Mouse (Mus musculus) CH12.LX (cell line): ENCODE data around the gene A230050P20Rik. TPM values are rescaled to one million over a fixed set of nuclear protein-coding genes. Genes with fewer than 3 reads are reported as not detected.

ENCODE experiments used
- DNase-seq: peaks from one replicate; pipeline ENCODE4 v3.0.0-alpha.2; 2013; ENCODE audit errors: extremely low read depth
- H3K27ac ChIP-seq: 2 replicates; pipeline ENCODE4 v1.5.1; 2012; ENCODE audit warnings: low read depth, mild to moderate bottlenecking, control low read depth, moderate library complexity; ENCODE audit not compliant: insufficient read depth
- H3K27me3 ChIP-seq: replicated peaks from 2 replicates; pipeline ENCODE3; 2012; ENCODE audit warnings: inconsistent platforms
- H3K36me3 ChIP-seq, 2 experiments: replicated peaks in 1 of 2; 2 replicates each; pipeline versions ENCODE3 to v1.6.1; 2012; ENCODE audit warnings: inconsistent platforms in 1 of 2, low read length in 1 of 2, mild to moderate bottlenecking in 1 of 2, mixed read lengths in 1 of 2, moderate library complexity in 1 of 2; ENCODE audit not compliant: control insufficient read depth in 1 of 2, insufficient read depth in 1 of 2
- H3K4me1 ChIP-seq, 2 experiments: 2 replicates each; pipeline ENCODE4 v1.6.1; 2012; ENCODE audit warnings: inconsistent platforms in 1 of 2, moderate library complexity in 1 of 2; ENCODE audit not compliant: insufficient read depth in 2 of 2, control insufficient read depth in 1 of 2
- H3K4me2 ChIP-seq: 2 replicates; pipeline ENCODE4 v1.6.1; 2012; ENCODE audit warnings: low read depth, mild to moderate bottlenecking, control low read depth; ENCODE audit not compliant: poor library complexity, insufficient read depth, severe bottlenecking
- H3K4me3 ChIP-seq, 3 experiments: fragments of 150-350 bp in 1 of 3; sonication (generic) in 1 of 3; replicated peaks in 1 of 3; 2 replicates each; pipeline versions ENCODE3 to v1.5.1; 2011 to 2012; ENCODE audit warnings: low read depth in 2 of 3, low read length in 2 of 3, mild to moderate bottlenecking in 2 of 3, moderate library complexity in 2 of 3, control low read depth in 1 of 3, improper control_type of control experiment in 1 of 3, inconsistent platforms in 1 of 3, mixed read lengths in 1 of 3; ENCODE audit not compliant: poor library complexity in 1 of 3
- H3K79me2 ChIP-seq: replicated peaks from 2 replicates; pipeline ENCODE4 v1.6.1; 2012; ENCODE audit warnings: mild to moderate bottlenecking, moderate library complexity; ENCODE audit not compliant: control insufficient read depth, poor library complexity, insufficient read depth, severe bottlenecking; ENCODE audit errors: extremely low read depth
- H3K9ac ChIP-seq: 2 replicates; pipeline ENCODE4 v1.6.1; 2012; ENCODE audit warnings: low read depth, mild to moderate bottlenecking, control low read depth, moderate library complexity; ENCODE audit not compliant: insufficient read depth
- H3K9me3 ChIP-seq: replicated peaks from 2 replicates; pipeline ENCODE3; 2012; ENCODE audit warnings: low read length, inconsistent platforms, mixed read lengths
- CHD2 ChIP-seq: IDR thresholded peaks from 2 replicates; pipeline ENCODE4 v1.6.1; 2011; ENCODE audit warnings: low read length, improper control_type of control experiment
- ETS1 ChIP-seq: conservative IDR thresholded peaks from 2 replicates; pipeline ENCODE4 v1.6.1; 2012; ENCODE audit warnings: low read depth, mild to moderate bottlenecking, inconsistent platforms, low read length, improper control_type of control experiment, moderate library complexity
- HCFC1 ChIP-seq: IDR thresholded peaks from 2 replicates; pipeline ENCODE4 v1.6.1; 2012; ENCODE audit warnings: low read depth, mild to moderate bottlenecking, inconsistent platforms, low read length, improper control_type of control experiment
- JUND ChIP-seq: conservative IDR thresholded peaks from 2 replicates; pipeline ENCODE4 v1.6.1; 2011; ENCODE audit warnings: low read depth, low read length, improper control_type of control experiment
- MAX ChIP-seq: IDR thresholded peaks from 2 replicates; pipeline ENCODE4 v1.6.1; 2011; ENCODE audit warnings: low read length, improper control_type of control experiment
- MEF2A ChIP-seq: IDR thresholded peaks from 2 replicates; pipeline ENCODE4 v1.6.1; 2014; ENCODE audit warnings: low read depth, mild to moderate bottlenecking, inconsistent platforms, low read length, improper control_type of control experiment, borderline replicate concordance
- NELFE ChIP-seq: IDR thresholded peaks from 2 replicates; pipeline ENCODE4 v1.6.1; 2011; ENCODE audit warnings: low read depth, low read length, improper control_type of control experiment
- POLR2AphosphoS2 ChIP-seq: IDR thresholded peaks from 2 replicates; pipeline ENCODE4 v1.6.1; 2011; ENCODE audit warnings: low read depth, low read length, improper control_type of control experiment
- RAD21 ChIP-seq: IDR thresholded peaks from 2 replicates; pipeline ENCODE4 v1.6.1; 2011; ENCODE audit warnings: low read depth, mild to moderate bottlenecking, low read length, improper control_type of control experiment, moderate library complexity
- SIN3A ChIP-seq: IDR thresholded peaks from 2 replicates; pipeline ENCODE4 v1.6.1; 2012; ENCODE audit warnings: low read length, improper control_type of control experiment, inconsistent platforms
- TBP ChIP-seq: conservative IDR thresholded peaks from 2 replicates; pipeline ENCODE4 v1.6.1; 2011; ENCODE audit warnings: low read depth, low read length, improper control_type of control experiment
- UBTF ChIP-seq: IDR thresholded peaks from 2 replicates; pipeline ENCODE4 v1.6.1; 2012; ENCODE audit warnings: low read depth, mild to moderate bottlenecking, inconsistent platforms, low read length, improper control_type of control experiment, moderate library complexity
- ZKSCAN1 ChIP-seq: IDR thresholded peaks from 2 replicates; pipeline ENCODE4 v1.6.1; 2012; ENCODE audit warnings: low read depth, inconsistent platforms, low read length, improper control_type of control experiment, borderline replicate concordance
- ZMIZ1 ChIP-seq: IDR thresholded peaks from 2 replicates; pipeline ENCODE4 v1.6.1; 2012; ENCODE audit warnings: low read depth, mild to moderate bottlenecking, inconsistent platforms, low read length, improper control_type of control experiment
- dilution Hi-C: fragments of 300-500 bp; cut with MboI; formaldehyde crosslinking; loops from 2 replicates; pipeline ENCODE4 v1.14.3; 2020; ENCODE audit warnings: low sequenced_read_pairs; ENCODE audit not compliant: extremely low pct_unique_long_range_greater_than_20kb, extremely low pct_ligation_motif_present
- in situ Hi-C: fragments of 300-500 bp; cut with MboI; formaldehyde crosslinking; loops from 3 replicates; pipeline ENCODE4 v1.14.3; 2019; ENCODE audit warnings: low sequenced_read_pairs, low pct_ligation_motif_present, low pct_unique_long_range_greater_than_20kb, mixed read lengths
- polyA plus RNA-seq: library from polyadenylated mRNA; unstranded; fragments of >175 nt; gene quantifications from 2 replicates; pipeline ENCODE4 v1.2.1, GENCODE M21; 2012; ENCODE audit warnings: low read depth; ENCODE audit not compliant: insufficient read length
- total RNA-seq, 2 experiments: library from RNA; depleted of rRNA; stranded (reverse); fragments of 300-350 nt in 1 of 2; fragments of >200 nt in 1 of 2; gene quantifications; 2 replicates each; pipeline ENCODE4 v1.2.3; 2012 to 2014

The A230050P20Rik gene
- total and polyA plus RNA-seq, 3 experiments: 3.3 to 25.2 (median 11.0) TPM

GRCm38 (mm10) chr9:20825781-20826180 lies 42.7 kb upstream of the A230050P20Rik start:
- TF ChIP-seq MEF2A: no peak
- TF ChIP-seq UBTF: no peak
- TF ChIP-seq JUND: no peak
- TF ChIP-seq ZKSCAN1: no peak
- no peak for TF ChIP-seq CHD2
- no peak for TF ChIP-seq TBP
- TF ChIP-seq SIN3A: no peak
- dilution Hi-C loops: no loop called here

GRCm38 (mm10) chr9:20828127-20828526 lies 40.3 kb upstream of the A230050P20Rik start:
- TF ChIP-seq TBP (no peak), NELFE (no peak), RAD21 (no peak), UBTF (no peak), JUND (no peak), POLR2AphosphoS2 (no peak), ZKSCAN1 (no peak), MAX (no peak), HCFC1 (no peak), ETS1 (no peak), ZMIZ1 (no peak)
- no peak overlapping the region for H3K4me2 ChIP-seq
- no peaks in the 10 kb centered on the region for H3K36me3 ChIP-seq
- no peaks in the 10 kb centered on the region for H3K9me3 ChIP-seq
- dilution Hi-C loops (no loop called here), in situ Hi-C loops (no loop called here)
- H3K27ac ChIP-seq: no peak overlapping the region
- H3K9ac ChIP-seq: no peak overlapping the region
- DNase-seq: no peak
- H3K79me2 ChIP-seq: no peaks in the 10 kb centered on the region
- H3K27me3 ChIP-seq: peaks cover 74% of the 10 kb centered on the region
- H3K4me3 ChIP-seq: no peak overlapping the region
- H3K4me1 ChIP-seq: peaks cover 0 to 5% of the 10 kb centered on the region in 2 experiments; a peak in 1 of 4 replicates

More at GRCm38 (mm10) chr9:20825781-20826180, 42.7 kb upstream of the A230050P20Rik start:
- no peaks in the 10 kb centered on the region for H3K9me3 ChIP-seq
- H3K4me1 ChIP-seq: 0 out of 4 replicates have a peak, but pooled peaks cover 0 to 2% of the 10 kb centered on the region in 2 experiments
- in situ Hi-C loops: no loop called here
- no peaks in the 10 kb centered on the region for H3K79me2 ChIP-seq
- no peak overlapping the region for H3K27ac ChIP-seq
- no peak overlapping the region for H3K4me3 ChIP-seq
- H3K36me3 ChIP-seq: no peaks in the 10 kb centered on the region
- DNase-seq: no peak
- peaks cover 75% of the 10 kb centered on the region for H3K27me3 ChIP-seq
- no peak overlapping the region for H3K9ac ChIP-seq
- H3K4me2 ChIP-seq: no peak overlapping the region
